Mouse (Mus musculus) small intestine, adult 2 months (tissue): ENCODE measurements around the gene Gm17018. TPM values are rescaled to one million over a fixed set of nuclear protein-coding genes. Genes with fewer than 3 reads are reported as not detected.

Experiments used
- H3K27ac ChIP-seq: fragments of 200-500 bp; 2 replicates; pipeline ENCODE4 v1.5.1; 2012; ENCODE audit warnings: low read depth, low read length, control low read depth, inconsistent platforms; ENCODE audit not compliant: insufficient read depth
- H3K27me3 ChIP-seq: fragments of 200-500 bp; 2 replicates; pipeline ENCODE4 v1.6.1; 2012; ENCODE audit warnings: mild to moderate bottlenecking, moderate library complexity, low read length, inconsistent platforms; ENCODE audit not compliant: control insufficient read depth, insufficient read depth
- H3K36me3 ChIP-seq: fragments of 200-500 bp; 2 replicates; pipeline ENCODE4 v1.6.1; 2012; ENCODE audit warnings: mild to moderate bottlenecking, low read length, control low read depth, inconsistent platforms; ENCODE audit not compliant: control insufficient read depth, insufficient read depth
- H3K4me1 ChIP-seq: fragments of 200-500 bp; 2 replicates; pipeline ENCODE4 v1.6.1; 2012; ENCODE audit warnings: low read length, inconsistent platforms, mixed read lengths; ENCODE audit not compliant: control insufficient read depth, insufficient read depth, insufficient read length
- H3K4me3 ChIP-seq: fragments of 200-500 bp; 2 replicates; pipeline ENCODE4 v1.5.1; 2012; ENCODE audit warnings: low read depth, mild to moderate bottlenecking, control low read depth, inconsistent platforms, low read length, moderate library complexity
- CTCF ChIP-seq: fragments of 200-500 bp; IDR thresholded peaks from 2 replicates; pipeline ENCODE4 v1.5.1; 2012; ENCODE audit warnings: low read depth, mild to moderate bottlenecking, control low read depth, inconsistent platforms, low read length, moderate library complexity, mixed read lengths; ENCODE audit not compliant: insufficient replicate concordance, insufficient read length; ENCODE audit errors: extremely low read depth
- POLR2A ChIP-seq: fragments of 200-500 bp; IDR thresholded peaks from 2 replicates; pipeline ENCODE4 v1.6.1; 2012; ENCODE audit warnings: low read depth, mild to moderate bottlenecking, control low read depth, inconsistent platforms, low read length, moderate library complexity
- WGBS: fragments of 180-500 bp; shearing (Covaris S2); methylation state at CpG from one replicate; pipeline ENCODE4 v1.1.7; 2018; 5-methylcytosine and 5-hydroxymethylcytosine counted together
- polyA plus RNA-seq: library from polyadenylated mRNA; depleted of rRNA; stranded (reverse); fragments of >200 nt; gene quantifications from 2 replicates; pipeline ENCODE4 v1.2.3, GENCODE M21; 2012

Gene Gm17018
- polyA plus RNA-seq, 1 experiment = 3.0 TPM

DNA sequence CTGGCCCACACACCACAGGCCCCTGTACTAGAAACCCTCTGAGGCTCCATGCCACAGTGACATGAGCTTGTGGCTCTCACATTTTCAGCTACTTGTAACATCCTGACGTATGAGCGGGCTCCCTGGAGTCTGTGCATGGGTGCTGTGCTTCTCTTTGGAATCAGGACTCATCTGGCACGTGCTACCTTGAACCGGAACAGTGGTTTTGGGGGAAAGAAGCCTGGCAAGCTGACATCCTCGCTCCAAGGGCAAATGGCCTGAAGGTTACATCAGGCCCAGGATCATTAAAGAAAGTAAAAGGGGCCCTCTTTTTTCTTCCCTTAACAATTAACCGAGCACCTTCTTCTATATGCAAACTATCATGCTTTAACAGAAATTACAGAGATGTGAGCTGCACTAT is 22.7 kb downstream of the Gm17018 start:
- H3K4me1 ChIP-seq = no peaks in the 10 kb centered on the region
- H3K36me3 ChIP-seq = peaks cover 6% of the 10 kb centered on the region; the same call in 1 of the 2 replicates
- no peaks in the 10 kb centered on the region for H3K27me3 ChIP-seq
- TF ChIP-seq POLR2A (no peak), CTCF (no peak)
- H3K4me3 ChIP-seq = no peak overlapping the region
- 89% methylated on average over 6 of the region's 6 CpGs for WGBS
- H3K27ac ChIP-seq = no peak overlapping the region

DNA sequence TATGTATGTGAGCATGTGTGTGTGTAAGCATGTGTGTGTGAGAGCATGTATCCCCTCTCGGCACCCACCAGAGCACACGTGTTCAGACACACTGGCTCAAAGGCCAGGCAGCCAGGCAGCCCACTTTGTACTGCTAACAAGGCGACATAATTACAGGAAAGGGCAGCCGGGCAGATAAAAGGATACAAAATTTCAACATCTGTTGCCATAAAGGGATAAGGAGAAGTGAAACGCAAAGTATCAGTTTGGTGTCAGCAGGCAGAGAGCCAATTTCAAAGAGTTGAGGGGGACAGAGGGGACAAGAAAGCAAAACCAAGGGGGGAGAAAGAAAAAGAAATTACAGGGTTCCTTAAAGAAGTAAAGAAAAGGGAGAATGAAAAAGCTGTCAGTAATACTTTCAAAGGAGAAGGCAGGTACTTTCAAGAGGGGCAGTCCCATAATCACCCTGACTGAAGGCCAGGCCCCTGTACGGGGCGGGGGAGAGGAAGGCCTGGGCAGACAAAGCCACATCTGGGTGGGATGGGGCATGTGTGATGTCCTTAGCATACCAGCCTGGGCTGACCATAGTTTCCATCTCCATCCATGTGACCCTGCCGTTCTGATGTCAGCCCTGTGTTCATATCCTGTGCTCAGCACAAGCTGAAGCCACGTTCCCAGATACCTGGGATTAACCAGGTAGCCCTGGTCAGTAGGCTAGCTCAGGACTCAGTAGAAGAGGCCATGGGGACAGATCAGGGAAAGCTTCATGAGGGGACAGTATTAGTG is 24.6 kb downstream of the Gm17018 start:
- Histone ChIP-seq H3K27ac (no peak overlapping the region), H3K4me3 (no peak overlapping the region), H3K4me1 (no peaks in the 10 kb centered on the region), H3K27me3 (no peaks in the 10 kb centered on the region), H3K36me3 (no peaks in the 10 kb centered on the region)
- TF ChIP-seq CTCF = no peak
- TF ChIP-seq POLR2A = no peak
- WGBS = 58% methylated on average over 9 of the region's 9 CpGs

DNA sequence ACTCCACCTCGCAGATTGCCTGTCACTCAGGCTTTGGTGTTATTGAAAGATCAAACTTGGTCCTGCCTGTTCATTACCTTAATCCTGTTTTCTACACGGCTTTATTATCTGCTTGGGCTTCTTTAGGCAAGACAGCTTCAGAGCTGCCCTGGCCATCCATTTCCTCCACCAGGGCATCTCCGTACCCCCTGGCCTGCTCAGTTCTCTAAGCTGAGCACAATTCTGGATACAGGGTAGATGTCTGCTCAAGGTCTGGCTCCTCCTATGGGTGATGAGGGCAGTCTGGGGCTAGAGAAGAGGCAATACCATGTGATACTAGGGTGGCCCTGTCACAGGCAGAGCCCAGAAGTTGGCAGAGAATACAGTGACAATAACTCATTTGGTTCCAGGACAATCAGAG is 26.4 kb downstream of the Gm17018 start:
- 85% methylated on average over 3 of the region's 3 CpGs for WGBS
- Histone ChIP-seq H3K27me3 (no peaks in the 10 kb centered on the region), H3K4me3 (no peak overlapping the region), H3K4me1 (peaks cover 3% of the 10 kb centered on the region), H3K36me3 (no peaks in the 10 kb centered on the region), H3K27ac (no peak overlapping the region)
- no peak for TF ChIP-seq POLR2A

DNA sequence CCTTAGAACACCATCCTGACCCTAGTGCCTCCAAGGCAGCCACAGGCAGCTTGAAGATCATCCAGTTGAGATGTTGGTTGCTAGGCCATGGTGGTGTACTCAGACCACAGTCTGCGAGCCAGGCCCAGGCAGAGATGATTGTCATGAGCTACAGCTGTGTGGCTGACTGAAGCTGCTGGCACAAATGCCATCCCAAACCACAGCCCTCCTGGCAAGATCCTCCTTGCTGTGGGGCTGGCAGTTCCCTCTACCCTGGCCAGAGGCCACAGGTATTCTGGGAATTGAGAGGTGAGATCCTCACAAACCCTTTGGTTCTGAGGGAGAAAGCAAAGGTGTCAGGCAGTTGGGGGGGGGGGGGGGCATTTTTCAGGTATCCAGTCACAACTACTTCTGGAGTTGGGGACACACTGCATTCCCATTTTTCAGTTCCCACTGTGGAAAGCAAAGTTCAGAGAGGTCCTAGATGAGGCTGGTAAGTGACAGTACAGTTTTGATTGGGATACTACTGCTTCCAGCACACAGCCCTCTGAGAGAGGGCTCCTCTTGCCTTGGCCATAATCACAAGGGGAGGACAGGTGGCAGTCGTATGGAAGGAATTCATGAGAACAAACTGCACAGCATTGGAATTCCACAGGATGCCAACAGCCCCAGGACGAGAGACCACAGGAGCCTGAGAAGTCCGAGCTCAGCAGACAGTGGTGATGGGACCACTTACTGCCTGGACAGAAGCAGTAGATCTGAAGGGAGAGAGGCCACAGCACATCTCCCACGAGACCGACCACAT is 27.3 kb downstream of the Gm17018 start:
- Histone ChIP-seq H3K4me1 (peaks cover 9% of the 10 kb centered on the region), H3K4me3 (no peak overlapping the region), H3K27ac (no peak overlapping the region), H3K27me3 (no peaks in the 10 kb centered on the region), H3K36me3 (no peaks in the 10 kb centered on the region)
- no peak for TF ChIP-seq POLR2A
- TF ChIP-seq CTCF = no peak
- 93% methylated on average over 6 of the region's 6 CpGs for WGBS

DNA sequence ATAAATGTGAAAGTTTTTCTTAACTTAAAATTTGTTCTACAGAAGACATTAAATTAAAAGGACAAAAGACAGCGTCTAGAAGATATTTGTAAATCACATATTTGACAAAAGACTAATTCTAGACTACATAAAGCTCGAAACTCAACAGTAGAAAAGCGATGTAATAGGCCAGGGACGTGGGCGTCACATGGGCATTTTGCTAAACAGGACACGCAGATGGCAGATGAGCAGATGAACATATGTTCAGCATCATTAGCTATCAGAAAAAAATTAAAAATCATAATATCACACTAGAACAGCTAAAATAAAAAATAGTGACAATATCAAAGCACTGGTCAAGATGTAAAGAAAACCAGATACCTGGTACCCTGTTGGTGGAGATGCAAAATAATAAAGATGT is 29.3 kb downstream of the Gm17018 start:
- no peak for TF ChIP-seq POLR2A
- TF ChIP-seq CTCF = no peak
- H3K27ac ChIP-seq = no peak overlapping the region
- H3K36me3 ChIP-seq = no peaks in the 10 kb centered on the region
- H3K4me1 ChIP-seq = peaks cover 9% of the 10 kb centered on the region
- no peaks in the 10 kb centered on the region for H3K27me3 ChIP-seq
- 96% methylated on average over 6 of the region's 6 CpGs for WGBS
- no peak overlapping the region for H3K4me3 ChIP-seq

DNA sequence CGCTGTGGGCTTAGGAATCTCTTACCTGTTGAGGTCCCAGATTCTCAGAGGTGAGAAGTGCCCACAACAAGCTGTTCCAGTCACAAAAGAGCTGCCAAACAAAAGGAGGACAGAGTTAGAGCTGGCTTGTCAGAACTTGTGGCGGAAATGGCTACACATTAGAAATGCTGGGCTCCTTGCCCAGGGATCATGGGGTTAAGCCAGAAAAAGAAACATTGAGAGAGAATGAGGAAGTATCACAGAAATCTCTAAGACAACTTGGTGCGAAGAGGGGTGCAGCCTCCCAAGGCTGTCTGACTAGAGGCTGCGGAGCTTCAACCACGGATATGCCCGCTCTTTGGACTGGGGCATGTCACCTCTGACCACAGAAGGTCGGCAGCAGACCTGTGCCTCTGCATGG is 31.3 kb downstream of the Gm17018 start:
- WGBS = 26% methylated on average over 7 of the region's 7 CpGs
- Histone ChIP-seq H3K36me3 (no peaks in the 10 kb centered on the region), H3K4me3 (no peak overlapping the region), H3K27ac (no peak overlapping the region), H3K4me1 (peaks cover 9% of the 10 kb centered on the region), H3K27me3 (no peaks in the 10 kb centered on the region)
- no peak for TF ChIP-seq CTCF
- TF ChIP-seq POLR2A = no peak

DNA sequence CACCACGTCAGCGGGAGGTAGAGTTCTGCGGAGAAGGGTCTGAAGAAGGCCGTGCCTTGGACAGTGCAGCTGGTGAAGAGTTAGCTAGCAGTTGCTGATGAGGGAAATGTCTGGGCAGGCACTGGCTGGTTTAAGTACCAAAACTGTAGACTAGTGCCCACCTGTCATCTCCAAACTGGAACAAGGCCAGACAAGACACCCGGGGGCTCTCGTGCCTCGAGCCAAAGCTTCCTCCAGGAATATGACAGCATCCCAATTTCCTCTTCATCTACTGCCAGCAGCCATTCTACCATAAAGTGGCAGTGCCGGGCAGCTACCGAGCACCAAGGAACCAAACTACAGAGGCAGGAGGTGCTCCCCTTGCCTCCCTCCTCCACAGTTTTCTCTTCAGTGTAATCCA is 32.5 kb downstream of the Gm17018 start:
- Histone ChIP-seq H3K4me1 (peaks cover 9% of the 10 kb centered on the region), H3K36me3 (no peaks in the 10 kb centered on the region), H3K27me3 (no peaks in the 10 kb centered on the region), H3K4me3 (no peak overlapping the region), H3K27ac (no peak overlapping the region)
- no peak for TF ChIP-seq POLR2A
- no peak for TF ChIP-seq CTCF
- WGBS = 93% methylated on average over 9 of the region's 9 CpGs
